8 mouse cellular contexts compared by ENCODE assay signal in the genomic region with DNA sequence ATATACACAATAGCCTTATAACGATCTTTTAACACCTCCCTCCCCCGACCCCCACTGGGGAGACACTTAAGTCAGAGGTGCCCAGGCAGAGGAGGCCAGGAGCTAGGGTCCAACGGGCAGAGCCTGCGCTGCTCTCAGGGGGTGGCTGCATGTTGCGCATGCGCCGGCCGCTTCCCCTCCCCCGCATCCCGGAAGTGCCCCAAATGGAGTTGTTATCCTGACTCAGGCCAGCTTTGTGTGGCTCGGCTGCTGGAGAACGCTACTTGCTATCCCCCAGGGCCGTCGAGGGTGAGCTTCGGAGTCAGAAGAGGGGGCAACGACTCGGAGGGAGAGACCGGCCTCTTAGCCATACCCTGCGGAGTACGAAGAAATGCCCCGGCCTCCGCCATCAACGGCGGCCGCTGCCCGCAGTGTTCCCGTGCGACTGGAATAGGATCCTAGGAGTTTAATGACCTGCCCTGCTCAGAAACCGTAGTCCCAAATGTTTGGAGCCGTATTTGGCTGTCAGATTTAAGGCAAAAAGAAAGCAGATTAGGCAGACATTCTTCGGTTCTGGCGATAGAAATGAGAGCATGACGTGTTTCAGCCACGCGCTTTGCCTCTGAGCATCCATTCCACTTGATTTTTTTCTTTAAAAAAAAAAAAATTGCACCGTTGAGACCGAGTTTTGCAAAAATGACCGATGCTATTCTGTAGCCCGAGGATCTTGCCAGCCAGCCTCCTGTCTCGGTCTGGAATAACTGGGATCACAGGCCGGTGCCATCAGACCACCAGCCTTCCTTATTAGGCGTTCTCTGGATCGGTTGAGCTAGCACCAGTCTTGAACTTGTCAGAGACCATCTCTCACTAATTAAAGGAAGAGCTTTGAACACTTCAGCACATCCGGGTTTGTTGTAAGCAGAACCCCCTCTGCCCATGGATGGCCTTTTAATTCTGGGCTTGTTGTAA. TPM values are rescaled to one million over a fixed set of nuclear protein-coding genes. Genes with fewer than 3 reads are reported as not detected.
DNase-seq lines count a peak whose midpoint lies in the region; ATAC-seq and TF ChIP-seq lines count a peak whose summit lies in the region.

No protein-coding gene starts in this region.

- TF ChIP-seq POLR2A in cortical plate, adult 2 months (IDR thresholded peaks at IDR 0.05; ENCODE audit: extremely low read depth, insufficient read depth, low read length) = peak; percentile 92

- TF ChIP-seq CTCF in cortical plate, adult 2 months (IDR thresholded peaks at IDR 0.05; ENCODE audit: extremely low read depth, insufficient read depth, low read length) = no peak

- intact Hi-C loops in left cerebral cortex, postnatal 10 days (cut with DNase I) = loop anchor here (5.0 kb wide), 1 partner anchor 123 kb away; no protein-coding TSS in a partner anchor

- H3K27ac ChIP-seq in cortical plate, adult 2 months (ENCODE audit: insufficient read depth, low read length) = peak overlapping the region; percentile 58

- no peaks in the 10 kb centered on the region; the same call in 1 of the 2 replicates for H3K4me1 ChIP-seq in cortical plate, adult 2 months (ENCODE audit: control insufficient read depth, insufficient read depth, low read length)

- peak; percentile 69 for ATAC-seq in megakaryocyte progenitor cell, adult 5-6 weeks (replicated peaks; ENCODE audit: poor library complexity)

- peak overlapping the region; percentile 37 for H3K4me3 ChIP-seq in cortical plate, adult 2 months (ENCODE audit: insufficient read depth, low read length)

- peak; percentile 90 for DNase-seq in adipocyte (ENCODE audit: low spot score)
- DNase-seq in gastrocnemius, postnatal 10 days = peak; percentile 87
- peak; percentile 94 for DNase-seq in induced T-regulatory cell, adult 2 months (ENCODE audit: low read depth)
- DNase-seq in left cerebral cortex, postnatal 10 days (ENCODE audit: extremely low spot score in 1 of 2, low spot score in 2 of 2) = peak; percentile 83 to 93
- peak; percentile 88 for DNase-seq in right cerebral cortex, postnatal 14 days
- DNase-seq in urinary bladder, postnatal 25 days (ENCODE audit: low spot score) = peak; percentile 82

RNA-seq across cellular contexts. Expression of gene Tmem44, which starts 39.9 kb away (rescaled TPM):
- polyA plus RNA-seq in cortical plate, adult 2 months (2012; rRNA removed) = 92.0 and 101 TPM in 2 replicates
- total RNA-seq in gastrocnemius, postnatal 10 days (2021) = 1 to 10 TPM; 5.3 to 8.7 TPM
- 10 to 100 TPM; 66.6 to 73.0 TPM for total RNA-seq in left cerebral cortex, postnatal 10 days (2021)
- 0.27 TPM in 1 of 2 replicates, not detected in the other for total RNA-seq in megakaryocyte progenitor cell, adult 5-6 weeks (2015)
- total RNA-seq in megakaryocyte progenitor cell, adult 5-6 weeks (2017) = 0.12 and 0.51 TPM in 2 replicates

Comparison
In these comparisons a context has a peak if more than half of its experiments do, and no peak if none do; other contexts are left out.
1. Peak in every context shown above with its lines: DNase-seq, ATAC-seq, H3K4me3 ChIP-seq and H3K27ac ChIP-seq.
2. RNA of gene Tmem44, which starts 39.9 kb away (total RNA-seq): 66.6 to 73.0 TPM in left cerebral cortex, postnatal 10 days; 5.3 to 8.7 TPM in gastrocnemius, postnatal 10 days and 0.12 to 0.51 TPM in megakaryocyte progenitor cell, adult 5-6 weeks; every median in the first group is over 4 times any median in the second.